Mouse (Mus musculus) adrenal gland, adult 2 months (tissue): ENCODE results near the gene Ppp1r21. TPM values are rescaled to one million over a fixed set of nuclear protein-coding genes. Genes with fewer than 3 reads are reported as not detected.

Source experiments
- DNase-seq: peaks from one replicate; pipeline ENCODE4 v3.0.0; 2021
- polyA plus RNA-seq: library from polyadenylated mRNA; depleted of rRNA; stranded (reverse); fragments of >200 nt; gene quantifications from 2 replicates; pipeline ENCODE4 v1.2.3, GENCODE M21; 2012; rRNA removed
- total RNA-seq, 2 experiments: library from RNA; stranded (reverse); gene quantifications; 2 replicates each; pipeline ENCODE4 v1.2.3; 2021

Gene Ppp1r21
- total and polyA plus RNA-seq, 3 experiments = 11.9 to 46.9 (median 42.1) TPM

- no peak for DNase-seq
Measured at GRCm38 (mm10) chr17:88614234-88614633, 84.3 kb downstream of the Ppp1r21 start.

- DNase-seq = no peak
Measured at GRCm38 (mm10) chr17:88614733-88615132, 84.8 kb downstream of the Ppp1r21 start.

- DNase-seq = no peak
Measured at GRCm38 (mm10) chr17:88615492-88616155, 85.7 kb downstream of the Ppp1r21 start.

GRCm38 (mm10) chr17:88620935-88621334 lies 91.0 kb downstream of the Ppp1r21 start:
- no peak for DNase-seq

GRCm38 (mm10) chr17:88621374-88621773 lies 91.5 kb downstream of the Ppp1r21 start:
- DNase-seq = no peak

- DNase-seq = no peak
Measured at GRCm38 (mm10) chr17:88622711-88623110, 92.8 kb downstream of the Ppp1r21 start.

- DNase-seq = no peak
Measured at GRCm38 (mm10) chr17:88624386-88624785, 94.5 kb downstream of the Ppp1r21 start.

- no peak for DNase-seq
Measured at GRCm38 (mm10) chr17:88625350-88625749, 95.4 kb downstream of the Ppp1r21 start.

GRCm38 (mm10) chr17:88625931-88626330 lies 96.0 kb downstream of the Ppp1r21 start:
- DNase-seq = no peak

GRCm38 (mm10) chr17:88626347-88626811 lies 96.5 kb downstream of the Ppp1r21 start:
- no peak for DNase-seq

GRCm38 (mm10) chr17:88627150-88627549 lies 97.2 kb downstream of the Ppp1r21 start:
- DNase-seq = no peak

GRCm38 (mm10) chr17:88628676-88629380 lies 98.9 kb downstream of the Ppp1r21 start:
- peak; percentile 87 for DNase-seq

GRCm38 (mm10) chr17:88629381-88629759 lies 99.5 kb downstream of the Ppp1r21 start:
- no peak for DNase-seq

- DNase-seq = peak; percentile 41
Measured at GRCm38 (mm10) chr17:88629931-88630553, 100.1 kb downstream of the Ppp1r21 start.

GRCm38 (mm10) chr17:88630554-88630948 lies 100.6 kb downstream of the Ppp1r21 start:
- DNase-seq = peak; percentile 57

- DNase-seq = no peak
Measured at GRCm38 (mm10) chr17:88632631-88633030, 102.7 kb downstream of the Ppp1r21 start.

- DNase-seq = no peak
Measured at GRCm38 (mm10) chr17:88636076-88636475, 106.2 kb downstream of the Ppp1r21 start.

GRCm38 (mm10) chr17:88636587-88636986 lies 106.7 kb downstream of the Ppp1r21 start:
- peak; percentile 69 for DNase-seq

Other genes starting within 250 kb of the Ppp1r21 start
- 10 to 100 TPM; 17.7 to 21.0 TPM for gene Foxn2, start 89.4 kb upstream of the Ppp1r21 start, total RNA-seq
- 2.4 and 2.8 TPM in 2 replicates for gene Foxn2, start 89.4 kb upstream of the Ppp1r21 start, polyA plus RNA-seq
- gene Ston1, start 67.6 kb downstream of the Ppp1r21 start, total RNA-seq = 10 to 100 TPM; 39.0 to 46.7 TPM
- gene Ston1, start 67.6 kb downstream of the Ppp1r21 start, polyA plus RNA-seq = 7.8 and 13.6 TPM in 2 replicates
- gene Gtf2a1l, start 138.5 kb downstream of the Ppp1r21 start, total RNA-seq = under 1 TPM in 1 of 2 experiments, not detected in 1; 0.17 TPM
- gene Gtf2a1l, start 138.5 kb downstream of the Ppp1r21 start, polyA plus RNA-seq = not detected in 2 replicates